Mouse (Mus musculus) forebrain, postnatal 0 days (tissue): Measurements from ENCODE around the gene Plcb1. TPM values are rescaled to one million over a fixed set of nuclear protein-coding genes. Genes with fewer than 3 reads are reported as not detected.
A peak's percentile ranks its signal among the peaks of the same experiment; 100 is the strongest.

Source experiments
- ATAC-seq: fragments of 200-750 bp; cut with Nextera tagmentation; 2 replicates; pipeline ENCODE4 v1.8.0; 2017; ENCODE audit warnings: mild to moderate bottlenecking, moderate library complexity
- DNase-seq: peaks from one replicate; pipeline ENCODE4 v3.0.0-alpha.2; 2015
- H3K27ac ChIP-seq: fragments of 300-500 bp; sonication (generic); 2 replicates; pipeline ENCODE4 v1.5.1; 2014; ENCODE audit warnings: low read depth, mild to moderate bottlenecking, antibody characterized with exemption, low read length, moderate library complexity, mixed read lengths
- H3K27me3 ChIP-seq: fragments of 300-500 bp; sonication (generic); 2 replicates; pipeline ENCODE4 v1.6.1; 2014; ENCODE audit warnings: mild to moderate bottlenecking, low read length, mixed read lengths; ENCODE audit not compliant: insufficient read depth
- H3K36me3 ChIP-seq: fragments of 300-500 bp; sonication (generic); 2 replicates; pipeline ENCODE4 v1.6.1; 2014; ENCODE audit warnings: mild to moderate bottlenecking, moderate library complexity; ENCODE audit not compliant: insufficient read depth
- H3K4me1 ChIP-seq: fragments of 300-500 bp; sonication (generic); 2 replicates; pipeline ENCODE4 v1.6.1; 2014; ENCODE audit warnings: antibody characterized with exemption; ENCODE audit not compliant: insufficient read depth
- H3K4me2 ChIP-seq: fragments of 300-500 bp; sonication (generic); 2 replicates; pipeline ENCODE4 v1.6.1; 2014; ENCODE audit warnings: low read depth, mild to moderate bottlenecking, moderate library complexity
- H3K4me3 ChIP-seq: fragments of 300-500 bp; sonication (generic); 2 replicates; pipeline ENCODE4 v1.5.1; 2014; ENCODE audit warnings: low read depth, low read length, mixed read lengths
- H3K9ac ChIP-seq: fragments of 300-500 bp; sonication (generic); 2 replicates; pipeline ENCODE4 v1.6.1; 2014; ENCODE audit warnings: mild to moderate bottlenecking
- H3K9me3 ChIP-seq: fragments of 300-500 bp; sonication (generic); 2 replicates; pipeline ENCODE4 v1.6.1; 2016; ENCODE audit warnings: low read length
- CTCF ChIP-seq: sonication (generic); IDR thresholded peaks from 2 replicates; pipeline ENCODE4 v1.5.1; 2016; ENCODE audit warnings: antibody characterized with exemption, control low read depth, low read depth
- WGBS: fragments of 180-500 bp; shearing (Covaris S2); extraction: QIAGEN DNeasy Blood & Tissue Kit; methylation state at CpG from one replicate; pipeline ENCODE4 v1.1.7; 2014; 5-methylcytosine and 5-hydroxymethylcytosine counted together
- polyA plus RNA-seq: library from polyadenylated mRNA; unstranded; fragments of >200 nt; fragmentation: Nextera tagmentation; extraction: Ambion mirVana; gene quantifications from 2 replicates; pipeline ENCODE4 v1.2.1, GENCODE M21; 2015
- total RNA-seq: library from RNA; depleted of rRNA; stranded (reverse); fragments of >200 nt; gene quantifications from 2 replicates; pipeline ENCODE4 v1.2.3, GENCODE M21; 2014

Plcb1 gene
- total and polyA plus RNA-seq, 2 experiments from 2014 or later, result 37.7 to 61.8 TPM

GRCm38 (mm10) chr2:135242662-135243316 is 456.9 kb downstream of the Plcb1 start:
- ATAC-seq, result no peak
- Histone ChIP-seq H3K36me3 (no peaks in the 10 kb centered on the region), H3K4me1 (no peaks in the 10 kb centered on the region), H3K9me3 (no peaks in the 10 kb centered on the region), H3K27me3 (no peaks in the 10 kb centered on the region), H3K9ac (no peak overlapping the region), H3K27ac (no peak overlapping the region), H3K4me2 (no peak overlapping the region), H3K4me3 (no peak overlapping the region)
- TF ChIP-seq CTCF, result no peak
- WGBS, result 83% methylated on average over 1 of the region's 1 CpGs
- no peak for DNase-seq

- ATAC-seq (no peak), DNase-seq (no peak)
- Histone ChIP-seq H3K27ac (no peak overlapping the region), H3K27me3 (no peaks in the 10 kb centered on the region), H3K4me2 (no peak overlapping the region), H3K4me3 (no peak overlapping the region), H3K9ac (no peak overlapping the region), H3K9me3 (no peaks in the 10 kb centered on the region), H3K4me1 (no peaks in the 10 kb centered on the region), H3K36me3 (no peaks in the 10 kb centered on the region)
- no peak for TF ChIP-seq CTCF
- 59% methylated on average over 4 of the region's 4 CpGs for WGBS
Observed at GRCm38 (mm10) chr2:135243764-135244163, 457.9 kb downstream of the Plcb1 start.

- WGBS, result 91% methylated on average over 2 of the region's 2 CpGs
- no peaks in the 10 kb centered on the region for H3K4me1 ChIP-seq
- H3K9me3 ChIP-seq, result no peaks in the 10 kb centered on the region
- no peak overlapping the region for H3K27ac ChIP-seq
- no peak overlapping the region for H3K4me3 ChIP-seq
- H3K27me3 ChIP-seq, result no peaks in the 10 kb centered on the region
- H3K9ac ChIP-seq, result no peak overlapping the region
- no peak for ATAC-seq
- no peak for TF ChIP-seq CTCF
- no peak for DNase-seq
- no peak overlapping the region for H3K4me2 ChIP-seq
- H3K36me3 ChIP-seq, result no peaks in the 10 kb centered on the region
Observed at GRCm38 (mm10) chr2:135249925-135250324, 464.1 kb downstream of the Plcb1 start.

- peak; percentile 57 for TF ChIP-seq CTCF
- no peaks in the 10 kb centered on the region for H3K4me1 ChIP-seq
- ATAC-seq, result no peak
- H3K4me3 ChIP-seq, result no peak overlapping the region
- no peaks in the 10 kb centered on the region for H3K36me3 ChIP-seq
- H3K9me3 ChIP-seq, result no peaks in the 10 kb centered on the region
- WGBS, result 95% methylated on average over 3 of the region's 3 CpGs
- H3K27me3 ChIP-seq, result no peaks in the 10 kb centered on the region
- no peak for DNase-seq
- H3K9ac ChIP-seq, result no peak overlapping the region
- H3K4me2 ChIP-seq, result no peak overlapping the region
- H3K27ac ChIP-seq, result no peak overlapping the region
Observed at GRCm38 (mm10) chr2:135251821-135252315, 466.0 kb downstream of the Plcb1 start.

GRCm38 (mm10) chr2:135259136-135259535 is 473.3 kb downstream of the Plcb1 start:
- Histone ChIP-seq H3K9ac (no peak overlapping the region), H3K4me1 (no peaks in the 10 kb centered on the region), H3K36me3 (no peaks in the 10 kb centered on the region), H3K9me3 (no peaks in the 10 kb centered on the region), H3K27ac (no peak overlapping the region), H3K4me3 (no peak overlapping the region), H3K4me2 (no peak overlapping the region), H3K27me3 (no peaks in the 10 kb centered on the region)
- peak; percentile 13 for DNase-seq
- TF ChIP-seq CTCF, result no peak
- no peak for ATAC-seq
- 44% methylated on average over 3 of the region's 3 CpGs for WGBS

GRCm38 (mm10) chr2:135263943-135264342 is 478.1 kb downstream of the Plcb1 start:
- Histone ChIP-seq H3K36me3 (no peaks in the 10 kb centered on the region), H3K4me3 (no peak overlapping the region), H3K9ac (no peak overlapping the region), H3K4me2 (no peak overlapping the region), H3K4me1 (no peaks in the 10 kb centered on the region), H3K27ac (no peak overlapping the region), H3K9me3 (no peaks in the 10 kb centered on the region), H3K27me3 (no peaks in the 10 kb centered on the region)
- DNase-seq (no peak), ATAC-seq (no peak)
- 75% methylated on average over 2 of the region's 2 CpGs for WGBS
- no peak for TF ChIP-seq CTCF

GRCm38 (mm10) chr2:135274949-135275348 is 489.1 kb downstream of the Plcb1 start:
- DNase-seq, result no peak
- Histone ChIP-seq H3K9ac (no peak overlapping the region), H3K4me3 (no peak overlapping the region), H3K36me3 (no peaks in the 10 kb centered on the region), H3K4me1 (peaks cover 4% of the 10 kb centered on the region; the same call in 1 of the 2 replicates), H3K9me3 (no peaks in the 10 kb centered on the region), H3K4me2 (no peak overlapping the region), H3K27ac (no peak overlapping the region), H3K27me3 (no peaks in the 10 kb centered on the region)
- 83% methylated on average over 5 of the region's 5 CpGs for WGBS
- TF ChIP-seq CTCF, result no peak
- no peak for ATAC-seq
